Mouse (Mus musculus): ENCODE data around the gene Gpr155.

Gpr155 gene

GRCm38 (mm10) chr2:73357004-73357403, 29.4 kb downstream of the Gpr155 start:
- no peak for TF ChIP-seq GATA4 (IDR thresholded peaks at IDR 0.05; ENCODE audit: insufficient replicate concordance, low read length)

GRCm38 (mm10) chr2:73351927-73352374, 34.4 kb downstream of the Gpr155 start:
- TF ChIP-seq GATA4 (IDR thresholded peaks at IDR 0.05; ENCODE audit: insufficient replicate concordance, low read length) = no peak

- TF ChIP-seq GATA4 (IDR thresholded peaks at IDR 0.05; ENCODE audit: insufficient replicate concordance, low read length) = no peak
Measured at GRCm38 (mm10) chr2:73351496-73351895, 34.9 kb downstream of the Gpr155 start.

- no peak for TF ChIP-seq GATA4 (IDR thresholded peaks at IDR 0.05; ENCODE audit: insufficient replicate concordance, low read length)
Measured at GRCm38 (mm10) chr2:73348221-73348620, 38.2 kb downstream of the Gpr155 start.

DNA sequence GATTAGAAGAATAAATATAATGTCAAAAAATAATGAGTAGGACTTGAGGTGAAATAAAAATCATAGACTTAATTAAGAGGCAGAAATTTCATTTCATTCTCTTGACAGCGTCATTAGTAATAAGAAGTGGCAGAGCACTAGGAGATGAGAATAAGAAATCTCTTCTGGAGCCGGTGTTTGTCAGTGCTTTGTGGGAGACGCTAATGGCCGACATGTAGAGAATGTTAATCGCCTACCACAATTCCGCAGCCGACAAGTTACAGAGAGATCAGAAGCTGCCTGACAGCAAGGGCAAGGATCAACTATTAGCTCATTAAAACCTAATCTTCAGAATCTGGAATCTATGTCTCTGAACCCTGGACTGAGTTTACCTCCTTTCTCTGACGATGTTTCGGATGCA, 38.6 kb downstream of the Gpr155 start:
- no peak for TF ChIP-seq GATA4 (IDR thresholded peaks at IDR 0.05; ENCODE audit: insufficient replicate concordance, low read length)

DNA sequence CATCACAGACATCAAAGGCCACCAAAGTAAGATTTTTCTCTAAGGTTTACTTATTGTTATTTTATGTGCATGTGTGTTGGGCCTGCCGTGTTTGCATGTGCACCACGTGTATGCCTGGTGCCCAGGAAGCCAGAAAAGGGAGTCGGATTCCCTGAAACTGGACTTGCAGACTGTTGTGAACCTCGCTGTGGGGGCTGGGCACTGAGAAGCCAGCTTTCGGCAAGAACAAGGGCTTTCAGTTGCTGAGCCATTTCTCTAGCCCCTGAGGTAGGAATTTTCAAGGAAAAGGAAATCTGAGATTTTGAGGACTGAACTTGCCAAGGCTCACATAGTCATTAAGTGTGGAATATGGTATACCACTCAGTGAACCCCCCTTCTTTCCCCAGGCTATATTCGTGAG, 39.2 kb downstream of the Gpr155 start:
- no peak for TF ChIP-seq GATA4 (IDR thresholded peaks at IDR 0.05; ENCODE audit: insufficient replicate concordance, low read length)

DNA sequence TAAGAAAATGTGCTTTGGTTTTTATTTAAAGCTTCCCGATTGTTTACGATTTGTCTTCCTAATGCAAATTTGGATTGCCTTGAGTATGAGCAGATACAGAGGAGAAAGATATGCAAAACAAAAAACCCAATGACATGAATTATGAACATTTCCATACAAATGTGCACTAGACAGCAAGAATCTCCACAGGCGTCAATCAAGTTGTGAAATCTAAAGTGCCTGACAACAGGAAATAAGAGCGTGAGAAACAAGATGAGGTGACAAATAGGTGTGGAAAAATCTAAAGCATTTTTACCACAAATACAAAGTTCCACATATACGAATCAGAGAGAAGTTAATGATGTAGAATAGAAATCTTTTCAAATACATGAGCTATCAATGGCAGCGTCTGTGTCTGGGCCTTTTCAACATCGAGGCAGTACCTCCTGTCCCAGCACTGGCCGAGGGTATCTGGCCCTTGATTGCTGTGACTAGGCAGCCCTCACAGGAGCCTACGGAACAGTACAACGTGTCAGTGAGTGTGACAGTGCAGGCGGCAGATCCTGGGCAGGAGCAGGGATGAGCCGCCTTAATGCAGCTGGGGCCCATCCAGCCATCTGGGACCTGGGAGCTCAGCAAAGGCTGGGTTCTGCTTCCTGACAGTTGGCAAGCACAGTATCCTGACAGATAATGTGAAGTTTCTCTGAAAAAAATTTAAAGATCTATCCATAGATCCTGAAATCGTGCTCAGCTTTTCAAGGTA, 39.9 kb downstream of the Gpr155 start:
- TF ChIP-seq GATA4 (IDR thresholded peaks at IDR 0.05; ENCODE audit: insufficient replicate concordance, low read length) = no peak

DNA sequence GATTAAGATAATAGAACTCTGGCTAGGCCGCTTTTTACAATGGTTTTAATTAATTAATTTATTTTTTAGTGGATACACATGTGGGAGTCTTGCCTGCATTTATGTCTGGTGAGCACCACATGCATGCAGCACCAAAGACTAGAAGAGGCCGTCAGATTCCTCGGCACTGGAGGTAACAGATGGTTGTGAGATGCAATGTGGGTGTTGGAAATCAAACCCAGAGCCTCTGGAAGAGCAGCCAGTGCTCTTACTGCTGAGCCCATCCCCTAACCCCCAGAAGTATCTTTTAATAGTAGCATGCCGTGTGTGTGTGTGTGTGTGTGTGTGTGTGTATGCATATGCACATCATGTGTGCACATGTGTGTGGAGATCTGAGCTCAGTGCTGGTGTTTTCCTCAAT, 41.2 kb downstream of the Gpr155 start:
- no peak for TF ChIP-seq GATA4 (IDR thresholded peaks at IDR 0.05; ENCODE audit: insufficient replicate concordance, low read length)

- no peak for TF ChIP-seq GATA4 (IDR thresholded peaks at IDR 0.05; ENCODE audit: insufficient replicate concordance, low read length)
Measured at GRCm38 (mm10) chr2:73343701-73344100, 42.7 kb downstream of the Gpr155 start.

- TF ChIP-seq GATA4 (IDR thresholded peaks at IDR 0.05; ENCODE audit: insufficient replicate concordance, low read length) = no peak
Measured at GRCm38 (mm10) chr2:73338415-73338814, 48.0 kb downstream of the Gpr155 start.

GRCm38 (mm10) chr2:73335949-73336348, 50.4 kb downstream of the Gpr155 start:
- no peak for TF ChIP-seq GATA4 (IDR thresholded peaks at IDR 0.05; ENCODE audit: insufficient replicate concordance, low read length)

GRCm38 (mm10) chr2:73325871-73326270, 60.5 kb downstream of the Gpr155 start:
- TF ChIP-seq GATA4 (IDR thresholded peaks at IDR 0.05; ENCODE audit: insufficient replicate concordance, low read length) = no peak

DNA sequence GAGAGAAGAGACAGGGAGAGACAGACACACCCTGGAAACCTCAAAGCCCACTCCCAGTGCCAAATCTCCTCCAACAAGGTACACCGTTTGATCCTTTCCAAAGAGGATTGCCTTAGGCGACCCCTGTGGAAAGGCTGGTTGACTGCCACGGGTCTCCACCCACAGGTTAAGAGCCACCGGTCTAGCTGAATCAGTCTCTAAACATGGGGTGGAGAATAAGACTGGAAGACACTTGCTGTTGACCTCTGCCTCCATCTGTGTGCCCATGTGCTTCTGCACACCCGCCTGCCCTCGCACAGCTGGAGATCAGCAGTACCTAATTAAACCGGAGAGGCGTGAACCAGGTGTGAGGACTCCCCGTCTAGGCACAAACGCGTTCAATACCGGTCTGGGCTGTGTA, 63.4 kb downstream of the Gpr155 start:
- no peak for TF ChIP-seq GATA4 (IDR thresholded peaks at IDR 0.05; ENCODE audit: insufficient replicate concordance, low read length)

- no peak for TF ChIP-seq GATA4 (IDR thresholded peaks at IDR 0.05; ENCODE audit: insufficient replicate concordance, low read length)
Measured at GRCm38 (mm10) chr2:73319218-73319617, 67.2 kb downstream of the Gpr155 start.

GRCm38 (mm10) chr2:73317426-73317825, 68.9 kb downstream of the Gpr155 start:
- TF ChIP-seq GATA4 (IDR thresholded peaks at IDR 0.05; ENCODE audit: insufficient replicate concordance, low read length) = no peak

DNA sequence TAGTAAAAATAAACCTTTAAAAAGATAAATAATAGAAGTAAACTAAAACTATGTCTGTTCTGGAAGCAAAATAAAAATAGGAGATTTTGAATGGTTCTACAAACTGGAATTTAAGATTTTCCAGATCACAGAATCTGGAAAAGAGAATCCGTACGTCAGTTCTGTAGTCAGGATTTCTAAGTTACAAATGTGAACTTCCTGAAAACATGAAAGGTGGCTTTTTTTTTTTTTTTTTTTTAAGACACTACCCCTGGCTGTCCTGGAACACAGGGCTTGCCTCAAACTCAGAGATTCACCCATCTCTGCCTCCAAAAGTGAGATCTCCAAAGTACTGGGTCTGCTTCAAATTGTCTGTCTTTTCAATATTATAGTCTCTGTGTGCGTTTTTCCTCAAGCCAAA, 72.1 kb downstream of the Gpr155 start:
- no peak for TF ChIP-seq GATA4 (IDR thresholded peaks at IDR 0.05; ENCODE audit: insufficient replicate concordance, low read length)

- no peak for TF ChIP-seq GATA4 (IDR thresholded peaks at IDR 0.05; ENCODE audit: insufficient replicate concordance, low read length)
Measured at GRCm38 (mm10) chr2:73313117-73313501, 73.3 kb downstream of the Gpr155 start.

Measured in liver, adult (tissue).